18 mouse cellular contexts compared by ENCODE assay signal in the genomic region with DNA sequence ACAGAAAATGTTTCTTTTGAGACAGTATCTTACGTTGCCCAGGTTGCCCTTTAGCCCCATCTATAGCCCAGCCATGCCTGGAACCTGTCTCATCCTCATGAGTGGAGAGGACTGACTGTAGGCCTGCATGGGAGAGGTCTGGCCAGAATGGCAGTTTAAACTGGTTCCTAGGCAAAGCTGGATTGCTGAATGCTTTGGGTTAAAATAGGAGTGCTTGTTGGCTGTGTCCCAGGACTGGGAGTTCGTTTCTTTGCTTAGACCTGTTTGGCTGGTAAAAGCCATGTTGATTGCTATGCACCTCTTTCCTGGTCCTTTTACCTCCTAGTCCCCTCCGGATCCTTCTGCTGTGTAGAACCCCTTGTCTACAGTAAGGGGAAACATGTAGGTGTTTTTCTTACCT. TPM values are rescaled to one million over a fixed set of nuclear protein-coding genes. Genes with fewer than 3 reads are reported as not detected.
A peak's percentile ranks its signal among the peaks of the same experiment; 100 is the strongest.
DNase-seq lines count a peak whose midpoint lies in the region; ATAC-seq and TF ChIP-seq lines count a peak whose summit lies in the region.
"Had no signal": no experiment of that assay in that cellular context is flagged by ENCODE, and none has a peak within 500 bp of the region (broad histone marks: within the 10 kb centered on the region; RNA-seq: fewer than 3 reads in every experiment).

No protein-coding gene starts in this region.

- no peaks in the 10 kb centered on the region for H3K27me3 ChIP-seq in limb, embryonic 14.5 days (ENCODE audit: control insufficient read depth, insufficient read depth, low read length)
- H3K27me3 ChIP-seq in limb, embryonic 10.5 days (ENCODE audit: low read depth, poor library complexity, severe bottlenecking): no peaks in the 10 kb centered on the region
- no peaks in the 10 kb centered on the region for H3K27me3 ChIP-seq in embryonic facial prominence, embryonic 14.5 days (replicated peaks; ENCODE audit: control insufficient read depth, insufficient read depth, low read length)
- no peaks in the 10 kb centered on the region for H3K27me3 ChIP-seq in liver, postnatal 0 days (ENCODE audit: insufficient read depth, low read length)
- no peaks in the 10 kb centered on the region for H3K27me3 ChIP-seq in midbrain, embryonic 14.5 days (ENCODE audit: control insufficient read depth, insufficient read depth, low read length)
- H3K27me3 ChIP-seq: forebrain, embryonic 15.5 days; hindbrain, embryonic 13.5 days had no signal

- 0 out of 2 replicates have a peak overlapping the region, but pooled peaks have one; percentile 46 for H3K27ac ChIP-seq in limb, embryonic 14.5 days (replicated peaks; ENCODE audit: low read depth, low read length)
- no peak overlapping the region for H3K27ac ChIP-seq in limb, embryonic 10.5 days
- peak overlapping the region; percentile 56 for H3K27ac ChIP-seq in embryonic facial prominence, embryonic 14.5 days (replicated peaks; ENCODE audit: low read depth, low read length)
- peak overlapping the region; percentile 45 for H3K27ac ChIP-seq in liver, postnatal 0 days (ENCODE audit: low read depth)
- no peak overlapping the region for H3K27ac ChIP-seq in midbrain, embryonic 14.5 days (replicated peaks; ENCODE audit: low read depth, low read length)
- H3K27ac ChIP-seq: forebrain, embryonic 15.5 days; hindbrain, embryonic 13.5 days had no signal

- 78% methylated on average over 3 of the region's 3 CpGs for WGBS in limb, embryonic 14.5 days
- WGBS in limb, embryonic 10.5 days: 89% methylated on average over 3 of the region's 3 CpGs
- WGBS in embryonic facial prominence, embryonic 14.5 days: 77% methylated on average over 3 of the region's 3 CpGs
- WGBS in liver, postnatal 0 days (ENCODE audit: insufficient replicate concordance): 67% methylated on average over 3 of the region's 3 CpGs
- WGBS in midbrain, embryonic 14.5 days: 89% methylated on average over 3 of the region's 3 CpGs

- no peak for TF ChIP-seq POLR2A in limb, embryonic 14.5 days (IDR thresholded peaks at IDR 0.05; ENCODE audit: borderline replicate concordance, extremely low read depth, insufficient read depth, insufficient read length)

- ATAC-seq in limb, embryonic 14.5 days (ENCODE audit: low FRiP score, low read depth): no peak
- no peak for ATAC-seq in embryonic facial prominence, embryonic 14.5 days (ENCODE audit: low read depth)
- ATAC-seq in liver, postnatal 0 days: 0 out of 2 replicates have a peak, but pooled peaks have one; percentile 36
- no peak for ATAC-seq in midbrain, embryonic 14.5 days (ENCODE audit: low FRiP score, low TSS enrichment)
- ATAC-seq: forebrain, embryonic 15.5 days; intestine, embryonic 16.5 days; midbrain, embryonic 16.5 days had no signal

- H3K36me3 ChIP-seq in limb, embryonic 14.5 days (ENCODE audit: control insufficient read depth, insufficient read depth, low read length): peaks cover 29% of the 10 kb centered on the region
- peaks cover 53% of the 10 kb centered on the region for H3K36me3 ChIP-seq in limb, embryonic 10.5 days
- H3K36me3 ChIP-seq in embryonic facial prominence, embryonic 14.5 days (ENCODE audit: control insufficient read depth, insufficient read depth, low read length): peaks cover 42% of the 10 kb centered on the region
- peaks cover 17% of the 10 kb centered on the region; the same call in 1 of the 2 replicates for H3K36me3 ChIP-seq in liver, postnatal 0 days (replicated peaks; ENCODE audit: insufficient read depth, low read length)
- peaks cover 25% of the 10 kb centered on the region; the same call in 1 of the 2 replicates for H3K36me3 ChIP-seq in midbrain, embryonic 14.5 days (ENCODE audit: control insufficient read depth, insufficient read depth, low read length)
- H3K36me3 ChIP-seq: forebrain, embryonic 15.5 days had no signal

- DNase-seq in limb, embryonic 14.5 days (ENCODE audit: low spot score): no peak
- DNase-seq in limb, embryonic 10.5 days (ENCODE audit: low spot score): no peak
- peak; percentile 51 for DNase-seq in ZHBTc4 (ENCODE audit: low read depth, low spot score)
- DNase-seq in embryonic facial prominence, embryonic 14.5 days (ENCODE audit: low spot score): peak; percentile 60
- DNase-seq in liver, postnatal 0 days: no peak
- DNase-seq in right cerebral cortex, postnatal 25 days: no peak
- no peak for DNase-seq in midbrain, embryonic 14.5 days
- DNase-seq: adrenal gland, postnatal 10 days; cerebellum, adult 2 months; heart, adult 11 months; left cerebral cortex, postnatal 4 days; thymus, adult 18-20 months had no signal

- no peaks in the 10 kb centered on the region for H3K4me1 ChIP-seq in limb, embryonic 14.5 days (ENCODE audit: control insufficient read depth, insufficient read depth, low read length)
- peaks cover 5% of the 10 kb centered on the region for H3K4me1 ChIP-seq in limb, embryonic 10.5 days
- no peaks in the 10 kb centered on the region for H3K4me1 ChIP-seq in embryonic facial prominence, embryonic 14.5 days (ENCODE audit: control insufficient read depth, insufficient read depth, low read length)
- peaks cover 19% of the 10 kb centered on the region for H3K4me1 ChIP-seq in liver, postnatal 0 days (ENCODE audit: insufficient read depth)
- H3K4me1 ChIP-seq in midbrain, embryonic 14.5 days (ENCODE audit: control insufficient read depth, insufficient read depth, low read length): 0 out of 2 replicates have a peak, but pooled peaks cover 6% of the 10 kb centered on the region
- H3K4me1 ChIP-seq: forebrain, embryonic 15.5 days had no signal

- no peaks in the 10 kb centered on the region for H3K9me3 ChIP-seq in limb, embryonic 14.5 days (ENCODE audit: control insufficient read depth, low read length)
- no peaks in the 10 kb centered on the region for H3K9me3 ChIP-seq in limb, embryonic 10.5 days (replicated peaks)
- no peaks in the 10 kb centered on the region for H3K9me3 ChIP-seq in embryonic facial prominence, embryonic 14.5 days (ENCODE audit: control insufficient read depth, low read length)
- no peaks in the 10 kb centered on the region for H3K9me3 ChIP-seq in liver, postnatal 0 days (ENCODE audit: low read length)
- no peaks in the 10 kb centered on the region for H3K9me3 ChIP-seq in midbrain, embryonic 14.5 days (ENCODE audit: control insufficient read depth, low read length)
- H3K9me3 ChIP-seq: forebrain, embryonic 15.5 days; G1E; hindbrain, embryonic 13.5 days had no signal

- TF ChIP-seq CTCF in liver, postnatal 0 days (IDR thresholded peaks at IDR 0.05; ENCODE audit: low read depth): no peak

- no peak overlapping the region for H3K4me3 ChIP-seq in limb, embryonic 14.5 days (replicated peaks; ENCODE audit: low read length)
- no peak overlapping the region for H3K4me3 ChIP-seq in limb, embryonic 10.5 days
- no peak overlapping the region for H3K4me3 ChIP-seq in embryonic facial prominence, embryonic 14.5 days (ENCODE audit: low read depth, low read length)
- H3K4me3 ChIP-seq in liver, postnatal 0 days (ENCODE audit: low read depth, low read length): no peak overlapping the region
- H3K4me3 ChIP-seq in midbrain, embryonic 14.5 days (replicated peaks; ENCODE audit: low read depth, low read length): no peak overlapping the region
- H3K4me3 ChIP-seq: erythroblast, embryonic 14.5 days; forebrain, embryonic 15.5 days; hindbrain, embryonic 13.5 days had no signal

- TF ChIP-seq EP300 in liver, postnatal 0 days (IDR thresholded peaks at IDR 0.05; ENCODE audit: low read depth): no peak

- no peak overlapping the region for H3K4me2 ChIP-seq in limb, embryonic 14.5 days (replicated peaks; ENCODE audit: low read depth, low read length, severe bottlenecking)
- H3K4me2 ChIP-seq in embryonic facial prominence, embryonic 14.5 days (ENCODE audit: low read depth, low read length): no peak overlapping the region
- no peak overlapping the region for H3K4me2 ChIP-seq in liver, postnatal 0 days (ENCODE audit: low read depth, low read length)
- H3K4me2 ChIP-seq in midbrain, embryonic 14.5 days (ENCODE audit: low read length): no peak overlapping the region
- H3K4me2 ChIP-seq: forebrain, embryonic 15.5 days; hindbrain, embryonic 13.5 days had no signal

- no peak overlapping the region for H3K9ac ChIP-seq in limb, embryonic 14.5 days (ENCODE audit: low read depth, low read length, severe bottlenecking)
- H3K9ac ChIP-seq in embryonic facial prominence, embryonic 14.5 days (ENCODE audit: low read depth, low read length): no peak overlapping the region
- H3K9ac ChIP-seq in liver, postnatal 0 days (replicated peaks): no peak overlapping the region
- H3K9ac ChIP-seq in midbrain, embryonic 14.5 days (replicated peaks; ENCODE audit: low read length): no peak overlapping the region
- H3K9ac ChIP-seq: forebrain, embryonic 15.5 days; hindbrain, embryonic 13.5 days had no signal

RNA-seq across cellular contexts. Expression of a gene that starts 11.0 kb away (rescaled TPM):
- 33.3 and 52.8 TPM in 2 replicates for polyA plus RNA-seq in limb, embryonic 14.5 days (2012; rRNA removed)
- 62.2 TPM in 2 replicates for polyA plus RNA-seq in limb, embryonic 14.5 days (2014; fragmentation: Nextera tagmentation; extraction: Ambion mirVana)
- polyA plus RNA-seq in limb, embryonic 10.5 days (2016; fragmentation: Nextera tagmentation; extraction: Ambion mirVana): 67.0 and 73.4 TPM in 2 replicates
- 56.8 and 61.8 TPM in 2 replicates for polyA plus RNA-seq in embryonic facial prominence, embryonic 14.5 days (2014; fragmentation: Nextera tagmentation; extraction: Ambion mirVana)
- 138 and 154 TPM in 2 replicates for polyA plus RNA-seq in liver, postnatal 0 days (2015; fragmentation: Nextera tagmentation; extraction: Ambion mirVana)
- 25.9 and 26.2 TPM in 2 replicates for polyA plus RNA-seq in midbrain, embryonic 14.5 days (2014; fragmentation: Nextera tagmentation; extraction: Ambion mirVana)

Comparison
In these comparisons a context has a peak if more than half of its experiments do, and no peak if none do; other contexts are left out.
1. H3K27ac ChIP-seq: peak in limb, embryonic 14.5 days (single experiment), embryonic facial prominence, embryonic 14.5 days (single experiment) and liver, postnatal 0 days (single experiment); none in limb, embryonic 10.5 days (single experiment) and midbrain, embryonic 14.5 days (single experiment).
2. DNase-seq: peak in ZHBTc4 (single experiment) and embryonic facial prominence, embryonic 14.5 days (single experiment); none in limb, embryonic 14.5 days (single experiment), limb, embryonic 10.5 days (single experiment), liver, postnatal 0 days (single experiment), right cerebral cortex, postnatal 25 days (single experiment) and midbrain, embryonic 14.5 days (single experiment).